Mouse (Mus musculus): ENCODE data around the gene Hnrnph2. TPM values are rescaled to one million over a fixed set of nuclear protein-coding genes. Genes with fewer than 3 reads are reported as not detected.

Gene Hnrnph2
- polyA plus RNA-seq, 1 experiment = 15.9 TPM

- DNase-seq = no peak
- 84% methylated on average over 4 of the region's 4 CpGs for WGBS
- Histone ChIP-seq H3K36me3 (ENCODE audit: control insufficient read depth, insufficient read depth, low read length) (0 out of 2 replicates have a peak, but pooled peaks cover 4% of the 10 kb centered on the region), H3K4me1 (replicated peaks; ENCODE audit: control insufficient read depth, insufficient read depth, low read length) (peaks cover 6% of the 10 kb centered on the region), H3K4me3 (ENCODE audit: control insufficient read depth, insufficient read depth, low read length) (no peak overlapping the region), H3K27ac (ENCODE audit: control insufficient read depth, insufficient read depth, low read length) (no peak overlapping the region), H3K27me3 (ENCODE audit: control insufficient read depth, insufficient read depth, low read length) (no peaks in the 10 kb centered on the region)
- no peak for TF ChIP-seq POLR2A (IDR thresholded peaks at IDR 0.05; ENCODE audit: control insufficient read depth, extremely low read depth, insufficient read depth, low read length, poor library complexity)
- TF ChIP-seq CTCF (IDR thresholded peaks at IDR 0.05; ENCODE audit: borderline replicate concordance, control insufficient read depth, extremely low read depth, insufficient read depth, low read length, poor library complexity) = no peak
Measured at GRCm38 (mm10) chrX:134610984-134611383, 10.0 kb downstream of the Hnrnph2 start.

DNA sequence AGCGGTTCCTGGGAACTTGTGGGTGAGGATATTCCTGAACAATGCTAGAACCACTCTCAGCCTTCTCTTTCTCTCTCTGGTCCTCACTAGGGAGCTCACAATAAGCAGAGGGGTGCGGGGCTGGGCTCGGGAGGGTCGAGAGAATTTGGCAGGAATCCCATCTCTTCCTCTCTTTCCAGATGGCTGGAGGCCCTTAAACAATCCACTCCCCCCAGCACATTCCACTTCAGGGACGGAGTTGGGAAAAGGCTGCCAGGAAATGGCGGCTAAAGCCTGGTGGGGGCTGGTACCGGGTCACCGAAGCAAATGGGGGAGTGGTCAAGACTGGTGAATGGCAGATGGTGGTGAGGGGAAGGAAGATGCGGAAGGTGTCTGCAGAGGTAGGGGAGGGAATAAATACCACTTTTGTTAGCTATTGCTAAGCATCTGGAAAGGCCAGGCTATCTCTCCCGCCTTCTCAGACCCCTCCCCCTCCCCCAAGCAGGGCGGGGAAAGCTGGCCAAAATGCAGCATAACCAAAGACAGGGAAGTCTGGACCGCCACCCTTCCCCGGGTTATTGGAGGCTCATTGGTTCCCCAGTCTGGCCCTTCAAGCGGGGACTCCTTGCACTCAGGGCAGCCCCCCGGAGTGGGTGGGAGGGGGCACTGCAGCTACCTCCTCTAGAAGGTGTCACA, 11.4 kb downstream of the Hnrnph2 start:
- Histone ChIP-seq H3K36me3 (ENCODE audit: control insufficient read depth, insufficient read depth, low read length) (0 out of 2 replicates have a peak, but pooled peaks cover under 1% of the 10 kb centered on the region), H3K4me1 (replicated peaks; ENCODE audit: control insufficient read depth, insufficient read depth, low read length) (peaks cover 6% of the 10 kb centered on the region), H3K27ac (ENCODE audit: control insufficient read depth, insufficient read depth, low read length) (no peak overlapping the region), H3K27me3 (ENCODE audit: control insufficient read depth, insufficient read depth, low read length) (no peaks in the 10 kb centered on the region), H3K4me3 (ENCODE audit: control insufficient read depth, insufficient read depth, low read length) (peak overlapping the region; percentile 40)
- WGBS = 14% methylated on average over 14 of the region's 15 CpGs
- no peak for TF ChIP-seq POLR2A (IDR thresholded peaks at IDR 0.05; ENCODE audit: control insufficient read depth, extremely low read depth, insufficient read depth, low read length, poor library complexity)
- TF ChIP-seq CTCF (IDR thresholded peaks at IDR 0.05; ENCODE audit: borderline replicate concordance, control insufficient read depth, extremely low read depth, insufficient read depth, low read length, poor library complexity) = no peak
- no peak for DNase-seq

DNA sequence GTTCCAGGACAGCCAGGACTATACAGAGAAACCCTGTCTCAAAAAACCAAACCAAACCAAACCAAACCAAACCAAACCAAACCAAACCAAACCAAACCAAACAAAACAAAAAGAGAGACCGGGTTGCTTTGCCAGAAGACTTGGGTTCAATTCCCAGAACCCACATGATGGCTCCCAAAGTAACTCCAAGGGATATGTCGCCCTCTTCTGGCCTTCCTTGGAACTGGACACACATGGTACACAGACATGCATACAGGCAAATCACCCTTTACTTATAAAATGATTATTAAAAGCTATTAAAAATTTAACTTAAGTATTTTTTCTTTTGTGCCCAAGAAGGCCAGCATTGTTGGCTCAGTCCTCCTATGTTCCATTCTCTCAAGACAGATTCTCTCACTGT, 13.3 kb downstream of the Hnrnph2 start:
- TF ChIP-seq CTCF (IDR thresholded peaks at IDR 0.05; ENCODE audit: borderline replicate concordance, control insufficient read depth, extremely low read depth, insufficient read depth, low read length, poor library complexity) (no peak), POLR2A (IDR thresholded peaks at IDR 0.05; ENCODE audit: control insufficient read depth, extremely low read depth, insufficient read depth, low read length, poor library complexity) (no peak)
- WGBS = 84% methylated on average over 2 of the region's 2 CpGs
- Histone ChIP-seq H3K4me1 (replicated peaks; ENCODE audit: control insufficient read depth, insufficient read depth, low read length) (peaks cover 6% of the 10 kb centered on the region), H3K27ac (ENCODE audit: control insufficient read depth, insufficient read depth, low read length) (no peak overlapping the region), H3K4me3 (ENCODE audit: control insufficient read depth, insufficient read depth, low read length) (no peak overlapping the region), H3K27me3 (ENCODE audit: control insufficient read depth, insufficient read depth, low read length) (no peaks in the 10 kb centered on the region), H3K36me3 (ENCODE audit: control insufficient read depth, insufficient read depth, low read length) (no peaks in the 10 kb centered on the region)
- peak; percentile 28 for DNase-seq

GRCm38 (mm10) chrX:134619695-134620094, 18.7 kb downstream of the Hnrnph2 start:
- DNase-seq = no peak
- 90% methylated on average over 9 of the region's 9 CpGs for WGBS
- no peaks in the 10 kb centered on the region for H3K27me3 ChIP-seq (ENCODE audit: control insufficient read depth, insufficient read depth, low read length)
- no peaks in the 10 kb centered on the region for H3K36me3 ChIP-seq (ENCODE audit: control insufficient read depth, insufficient read depth, low read length)
- H3K27ac ChIP-seq (ENCODE audit: control insufficient read depth, insufficient read depth, low read length) = no peak overlapping the region
- TF ChIP-seq POLR2A (IDR thresholded peaks at IDR 0.05; ENCODE audit: control insufficient read depth, extremely low read depth, insufficient read depth, low read length, poor library complexity) = no peak
- no peak for TF ChIP-seq CTCF (IDR thresholded peaks at IDR 0.05; ENCODE audit: borderline replicate concordance, control insufficient read depth, extremely low read depth, insufficient read depth, low read length, poor library complexity)
- no peaks in the 10 kb centered on the region for H3K4me1 ChIP-seq (replicated peaks; ENCODE audit: control insufficient read depth, insufficient read depth, low read length)
- H3K4me3 ChIP-seq (ENCODE audit: control insufficient read depth, insufficient read depth, low read length) = no peak overlapping the region

GRCm38 (mm10) chrX:134620254-134620865, 19.4 kb downstream of the Hnrnph2 start:
- Histone ChIP-seq H3K4me3 (ENCODE audit: control insufficient read depth, insufficient read depth, low read length) (no peak overlapping the region), H3K27me3 (ENCODE audit: control insufficient read depth, insufficient read depth, low read length) (no peaks in the 10 kb centered on the region), H3K36me3 (ENCODE audit: control insufficient read depth, insufficient read depth, low read length) (no peaks in the 10 kb centered on the region), H3K27ac (ENCODE audit: control insufficient read depth, insufficient read depth, low read length) (no peak overlapping the region), H3K4me1 (replicated peaks; ENCODE audit: control insufficient read depth, insufficient read depth, low read length) (no peaks in the 10 kb centered on the region)
- TF ChIP-seq POLR2A (IDR thresholded peaks at IDR 0.05; ENCODE audit: control insufficient read depth, extremely low read depth, insufficient read depth, low read length, poor library complexity) = no peak
- TF ChIP-seq CTCF (IDR thresholded peaks at IDR 0.05; ENCODE audit: borderline replicate concordance, control insufficient read depth, extremely low read depth, insufficient read depth, low read length, poor library complexity) = no peak
- 89% methylated on average over 8 of the region's 8 CpGs for WGBS
- no peak for DNase-seq

DNA sequence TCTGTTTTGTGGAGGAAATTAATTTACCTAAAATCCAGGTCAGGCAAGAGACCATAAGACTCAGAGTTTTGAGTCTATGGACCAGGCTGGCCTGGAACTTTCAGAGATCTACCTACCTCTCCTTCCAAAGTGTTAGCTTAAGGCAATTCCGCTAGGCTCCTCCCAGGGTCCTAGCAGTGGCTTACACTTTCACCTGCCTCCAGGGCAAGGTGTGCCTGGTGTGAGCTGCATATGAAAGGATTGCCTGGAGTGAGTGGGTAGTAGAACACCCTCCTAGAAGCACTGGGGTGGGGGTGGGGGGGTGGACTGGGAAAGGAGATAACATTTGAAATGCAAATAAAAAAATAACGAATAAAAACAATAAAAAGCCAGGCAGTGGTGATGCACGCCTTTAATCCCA, 20.7 kb downstream of the Hnrnph2 start:
- Histone ChIP-seq H3K4me3 (ENCODE audit: control insufficient read depth, insufficient read depth, low read length) (no peak overlapping the region), H3K4me1 (replicated peaks; ENCODE audit: control insufficient read depth, insufficient read depth, low read length) (no peaks in the 10 kb centered on the region), H3K36me3 (ENCODE audit: control insufficient read depth, insufficient read depth, low read length) (no peaks in the 10 kb centered on the region), H3K27ac (ENCODE audit: control insufficient read depth, insufficient read depth, low read length) (no peak overlapping the region), H3K27me3 (ENCODE audit: control insufficient read depth, insufficient read depth, low read length) (no peaks in the 10 kb centered on the region)
- 91% methylated on average over 3 of the region's 3 CpGs for WGBS
- no peak for TF ChIP-seq CTCF (IDR thresholded peaks at IDR 0.05; ENCODE audit: borderline replicate concordance, control insufficient read depth, extremely low read depth, insufficient read depth, low read length, poor library complexity)
- TF ChIP-seq POLR2A (IDR thresholded peaks at IDR 0.05; ENCODE audit: control insufficient read depth, extremely low read depth, insufficient read depth, low read length, poor library complexity) = no peak
- DNase-seq = no peak

Data from thymus, adult 2 months (tissue).